Mouse (Mus musculus) thymus, postnatal 0 days (tissue): ENCODE data around the gene Rabif. TPM values are rescaled to one million over a fixed set of nuclear protein-coding genes. Genes with fewer than 3 reads are reported as not detected.
"Not testable (repeated sequence)": the region's sequence is repeated elsewhere in the genome, so short reads cannot be mapped to it uniquely, and the experiment has no call there.

Source experiments
- DNase-seq: peaks from one replicate; pipeline ENCODE4 v3.0.0-alpha.2; 2015; ENCODE audit warnings: low spot score
- polyA plus RNA-seq: library from polyadenylated mRNA; unstranded; fragments of >200 nt; fragmentation: Nextera tagmentation; extraction: Ambion mirVana; gene quantifications from 2 replicates; pipeline ENCODE4 v1.2.1, GENCODE M21; 2015

Rabif gene
- polyA plus RNA-seq: 46.2 and 46.4 TPM in 2 replicates

GRCm38 (mm10) chr1:134494428-134495215, at the start of gene Rabif:
Gene Rabif (plus strand): TSS chr1:134494648.
- peak; percentile 99 for DNase-seq

GRCm38 (mm10) chr1:134445418-134445817, 49.0 kb upstream of the Rabif start:
- DNase-seq: no peak

- not testable (repeated sequence) for DNase-seq
These were observed 45.9 kb upstream of the Rabif start for GRCm38 (mm10) chr1:134448537-134448936.

GRCm38 (mm10) chr1:134450201-134450600, 44.2 kb upstream of the Rabif start:
- DNase-seq: no peak

GRCm38 (mm10) chr1:134450986-134451385, 43.5 kb upstream of the Rabif start:
- DNase-seq: peak; percentile 65

GRCm38 (mm10) chr1:134454904-134455824, 39.3 kb upstream of the Rabif start, which contains the start of gene Klhl12:
Gene Klhl12 (plus strand): TSS chr1:134455531.
- peak; percentile 92 for DNase-seq

- no peak for DNase-seq
These were observed 38.4 kb upstream of the Rabif start for GRCm38 (mm10) chr1:134456060-134456459.

GRCm38 (mm10) chr1:134458139-134458727, 36.2 kb upstream of the Rabif start:
- no peak for DNase-seq

GRCm38 (mm10) chr1:134460294-134461284, 33.9 kb upstream of the Rabif start:
- DNase-seq: no peak

- DNase-seq: no peak
These were observed 9.8 kb upstream of the Rabif start for GRCm38 (mm10) chr1:134484623-134485022.

GRCm38 (mm10) chr1:134490903-134491801, 3.3 kb upstream of the Rabif start:
- DNase-seq: no peak

- no peak for DNase-seq
These were observed 2.2 kb upstream of the Rabif start for GRCm38 (mm10) chr1:134492276-134492675.

- peak; percentile 13 for DNase-seq
These were observed 952 bp upstream of the Rabif start for GRCm38 (mm10) chr1:134493496-134493895.

- no peak for DNase-seq
These were observed 492 bp upstream of the Rabif start for GRCm38 (mm10) chr1:134493956-134494355.

GRCm38 (mm10) chr1:134495216-134495539, 730 bp downstream of the Rabif start:
- DNase-seq: no peak

- no peak for DNase-seq
These were observed 1.5 kb downstream of the Rabif start for GRCm38 (mm10) chr1:134495991-134496390.

GRCm38 (mm10) chr1:134500916-134501315, 6.5 kb downstream of the Rabif start:
- no peak for DNase-seq

GRCm38 (mm10) chr1:134506201-134506600, 11.8 kb downstream of the Rabif start:
- DNase-seq: no peak

- DNase-seq: peak; percentile 79
These were observed 15.6 kb downstream of the Rabif start for GRCm38 (mm10) chr1:134510018-134510417.
